In genomic region chr3:75635648-75636047, GRCm38 (mm10) we compare ENCODE assay signal across 22 mouse cellular contexts.
DNase-seq lines count a peak whose midpoint lies in the region; ATAC-seq lines count a peak whose summit lies in the region.
"Had no signal": no experiment of that assay in that cellular context is flagged by ENCODE, and none has a peak within 500 bp of the region (broad histone marks: within the 10 kb centered on the region; RNA-seq: fewer than 3 reads in every experiment).

No protein-coding gene starts in this region.

- no peaks in the 10 kb centered on the region for H3K9me3 ChIP-seq in neural tube, embryonic 13.5 days
- H3K9me3 ChIP-seq in neural tube, embryonic 15.5 days (replicated peaks) = no peaks in the 10 kb centered on the region
- no peaks in the 10 kb centered on the region for H3K9me3 ChIP-seq in forebrain, embryonic 14.5 days (replicated peaks; ENCODE audit: control insufficient read depth, low read length)
- H3K9me3 ChIP-seq: embryonic facial prominence, embryonic 15.5 days; forebrain, embryonic 12.5 days; heart, embryonic 10.5 days; hindbrain, embryonic 12.5 days had no signal

- H3K27me3 ChIP-seq in neural tube, embryonic 13.5 days = no peaks in the 10 kb centered on the region
- no peaks in the 10 kb centered on the region for H3K27me3 ChIP-seq in neural tube, embryonic 15.5 days (replicated peaks)
- H3K27me3 ChIP-seq in forebrain, embryonic 14.5 days (replicated peaks; ENCODE audit: control insufficient read depth, insufficient read depth, low read length) = no peaks in the 10 kb centered on the region
- H3K27me3 ChIP-seq: embryonic facial prominence, embryonic 15.5 days; forebrain, embryonic 12.5 days; hindbrain, embryonic 12.5 days had no signal

- no peak overlapping the region for H3K4me3 ChIP-seq in neural tube, embryonic 13.5 days
- H3K4me3 ChIP-seq in neural tube, embryonic 15.5 days (replicated peaks) = no peak overlapping the region
- H3K4me3 ChIP-seq in forebrain, embryonic 14.5 days (ENCODE audit: low read depth, low read length) = no peak overlapping the region
- H3K4me3 ChIP-seq: embryonic facial prominence, embryonic 15.5 days; forebrain, embryonic 12.5 days; heart, embryonic 10.5 days; hindbrain, embryonic 12.5 days had no signal

- no peaks in the 10 kb centered on the region; the same call in 1 of the 2 replicates for H3K36me3 ChIP-seq in neural tube, embryonic 13.5 days
- H3K36me3 ChIP-seq in neural tube, embryonic 15.5 days = no peaks in the 10 kb centered on the region
- H3K36me3 ChIP-seq in forebrain, embryonic 14.5 days (ENCODE audit: control insufficient read depth, insufficient read depth, low read length) = 0 out of 2 replicates have a peak, but pooled peaks cover 2% of the 10 kb centered on the region
- H3K36me3 ChIP-seq: embryonic facial prominence, embryonic 15.5 days; forebrain, embryonic 12.5 days; heart, embryonic 10.5 days; hindbrain, embryonic 12.5 days had no signal

- no peak overlapping the region for H3K9ac ChIP-seq in neural tube, embryonic 13.5 days
- H3K9ac ChIP-seq in neural tube, embryonic 15.5 days (replicated peaks) = no peak overlapping the region
- H3K9ac ChIP-seq in forebrain, embryonic 14.5 days (ENCODE audit: low read length) = no peak overlapping the region
- H3K9ac ChIP-seq: embryonic facial prominence, embryonic 15.5 days; forebrain, embryonic 12.5 days; hindbrain, embryonic 12.5 days had no signal

- no peak overlapping the region for H3K4me2 ChIP-seq in neural tube, embryonic 13.5 days
- no peak overlapping the region for H3K4me2 ChIP-seq in neural tube, embryonic 15.5 days
- no peak overlapping the region for H3K4me2 ChIP-seq in forebrain, embryonic 14.5 days (ENCODE audit: low read length)
- H3K4me2 ChIP-seq: embryonic facial prominence, embryonic 15.5 days; forebrain, embryonic 12.5 days; hindbrain, embryonic 12.5 days had no signal

- no peak overlapping the region for H3K27ac ChIP-seq in neural tube, embryonic 13.5 days (replicated peaks)
- H3K27ac ChIP-seq in neural tube, embryonic 15.5 days (replicated peaks) = no peak overlapping the region
- no peak overlapping the region for H3K27ac ChIP-seq in forebrain, embryonic 14.5 days (ENCODE audit: low read depth, low read length)
- H3K27ac ChIP-seq: embryonic facial prominence, embryonic 15.5 days; forebrain, embryonic 12.5 days; heart, embryonic 10.5 days; hindbrain, embryonic 12.5 days had no signal

- 74% methylated on average over 1 of the region's 1 CpGs for WGBS in neural tube, embryonic 13.5 days
- WGBS in neural tube, embryonic 15.5 days = 89% methylated on average over 1 of the region's 1 CpGs
- 90% methylated on average over 1 of the region's 1 CpGs for WGBS in forebrain, embryonic 14.5 days

- peak; percentile 23; the same call in 1 of the 2 replicates for ATAC-seq in neural tube, embryonic 13.5 days (ENCODE audit: low read depth)
- ATAC-seq in neural tube, embryonic 15.5 days (ENCODE audit: low FRiP score) = no peak
- ATAC-seq in forebrain, embryonic 14.5 days = no peak
- ATAC-seq in CD4-positive, CD25-positive, alpha-beta regulatory T cell, adult 4 months = no peak
- ATAC-seq: hindbrain, embryonic 16.5 days; inflammation-experienced regulatory T-cells, adult 6 months; intestine, postnatal 0 days had no signal

- DNase-seq in cerebellum, adult 11-12 months = peak; percentile 83
- DNase-seq in cerebellum, adult 9-10 months = peak; percentile 83
- DNase-seq in cerebellum, postnatal 25 days = peak; percentile 81 to 87
- no peak for DNase-seq in forebrain, embryonic 14.5 days (ENCODE audit: low spot score)
- no peak for DNase-seq in adrenal gland, postnatal 10 days
- DNase-seq: adrenal gland, postnatal 14 days; embryo, embryonic 11 days; gastrocnemius, postnatal 36 days; heart, adult 18-20 months; heart, postnatal 10 days; heart, postnatal 4 days; kidney, adult 8-10 months had no signal

- H3K4me1 ChIP-seq in neural tube, embryonic 13.5 days (replicated peaks) = peaks cover 8% of the 10 kb centered on the region
- peaks cover 4% of the 10 kb centered on the region; the same call in 1 of the 2 replicates for H3K4me1 ChIP-seq in neural tube, embryonic 15.5 days
- H3K4me1 ChIP-seq in forebrain, embryonic 14.5 days (ENCODE audit: control insufficient read depth, insufficient read depth, low read length) = no peaks in the 10 kb centered on the region
- H3K4me1 ChIP-seq: forebrain, embryonic 12.5 days; heart, embryonic 10.5 days had no signal

Comparison
In these comparisons a context has a peak if more than half of its experiments do, and no peak if none do; other contexts are left out.
1. DNase-seq: peak in cerebellum, adult 11-12 months (single experiment), cerebellum, adult 9-10 months (single experiment) and cerebellum, postnatal 25 days (2 of 2); none in forebrain, embryonic 14.5 days (single experiment) and adrenal gland, postnatal 10 days (single experiment).